Mouse (Mus musculus) midbrain, postnatal 0 days (tissue): Measurements from ENCODE around the gene Fxr1. TPM values are rescaled to one million over a fixed set of nuclear protein-coding genes. Genes with fewer than 3 reads are reported as not detected.

Experiments
- ATAC-seq: fragments of 200-750 bp; cut with Nextera tagmentation; 2 replicates; pipeline ENCODE4 v1.8.0; 2017; ENCODE audit warnings: moderate number of reproducible peaks, mild to moderate bottlenecking, moderate TSS enrichment, moderate library complexity; ENCODE audit not compliant: low FRiP score
- DNase-seq: peaks from one replicate; pipeline ENCODE4 v3.0.0-alpha.2; 2015; ENCODE audit warnings: low spot score
- H3K27ac ChIP-seq: fragments of 300-500 bp; sonication (generic); 2 replicates; pipeline ENCODE4 v1.5.1; 2014; ENCODE audit warnings: low read depth, mild to moderate bottlenecking, low read length, mixed read lengths
- H3K27me3 ChIP-seq: fragments of 300-500 bp; sonication (generic); 2 replicates; pipeline ENCODE4 v1.6.1; 2014; ENCODE audit warnings: low read length, control low read depth, mixed read lengths; ENCODE audit not compliant: insufficient read depth
- H3K36me3 ChIP-seq: fragments of 300-500 bp; sonication (generic); 2 replicates; pipeline ENCODE4 v1.6.1; 2014; ENCODE audit warnings: low read length, control low read depth, mixed read lengths; ENCODE audit not compliant: insufficient read depth
- H3K4me1 ChIP-seq: fragments of 300-500 bp; sonication (generic); 2 replicates; pipeline ENCODE4 v1.6.1; 2014; ENCODE audit warnings: mild to moderate bottlenecking, control low read depth, antibody characterized with exemption, low read length, mixed read lengths; ENCODE audit not compliant: insufficient read depth
- H3K4me2 ChIP-seq: fragments of 300-500 bp; sonication (generic); 2 replicates; pipeline ENCODE4 v1.6.1; 2014; ENCODE audit warnings: low read depth, mild to moderate bottlenecking, low read length, mixed read lengths; ENCODE audit not compliant: poor library complexity, severe bottlenecking
- H3K4me3 ChIP-seq: fragments of 300-500 bp; sonication (generic); 2 replicates; pipeline ENCODE4 v1.5.1; 2014; ENCODE audit warnings: low read depth, mild to moderate bottlenecking, low read length, moderate library complexity
- H3K9ac ChIP-seq: fragments of 300-500 bp; sonication (generic); replicated peaks from 2 replicates; pipeline ENCODE4 v1.6.1; 2014; ENCODE audit warnings: mild to moderate bottlenecking, low read length, moderate library complexity, mixed read lengths; ENCODE audit not compliant: poor library complexity, severe bottlenecking
- H3K9me3 ChIP-seq: fragments of 300-500 bp; sonication (generic); 2 replicates; pipeline ENCODE4 v1.6.1; 2016; ENCODE audit warnings: low read length, control low read depth
- CTCF ChIP-seq: IDR thresholded peaks from 2 replicates; pipeline ENCODE4 v1.5.1; 2016; ENCODE audit warnings: antibody characterized with exemption, mild to moderate bottlenecking
- WGBS: fragments of 180-500 bp; shearing (Covaris S2); extraction: QIAGEN DNeasy Blood & Tissue Kit; methylation state at CpG from one replicate; pipeline ENCODE4 v1.1.7; 2014; 5-methylcytosine and 5-hydroxymethylcytosine counted together
- polyA plus RNA-seq: library from polyadenylated mRNA; unstranded; fragments of >200 nt; fragmentation: Nextera tagmentation; extraction: Ambion mirVana; gene quantifications from 2 replicates; pipeline ENCODE4 v1.2.1, GENCODE M21; 2015
- total RNA-seq: library from RNA; depleted of rRNA; stranded (reverse); fragments of >200 nt; gene quantifications from 2 replicates; pipeline ENCODE4 v1.2.3, GENCODE M21; 2014; rRNA removed

Gene Fxr1
- total RNA-seq = 39.3 and 68.2 TPM in 2 replicates
- polyA plus RNA-seq = 26.1 and 28.1 TPM in 2 replicates

- Histone ChIP-seq H3K4me2 (peak within 1 kb of the TSS; percentile 77), H3K27ac (peak within 1 kb of the TSS; percentile 85), H3K4me1 (peaks cover 7% of the 10 kb centered on the region), H3K27me3 (no peaks in the 10 kb centered on the region), H3K9ac (peak within 1 kb of the TSS; percentile 86), H3K4me3 (peak within 1 kb of the TSS; percentile 97), H3K36me3 (no peaks in the 10 kb centered on the region), H3K9me3 (no peaks in the 10 kb centered on the region)
- DNase-seq (peak; percentile 89), ATAC-seq (peak; percentile 92)
- WGBS = under 1% methylated on average over 73 of the region's 97 CpGs
- no peak for TF ChIP-seq CTCF
Observed at GRCm38 (mm10) chr3:34019540-34020381, at the start of gene Fxr1. TSS of gene Fxr1 (plus strand) at chr3:34019943.

- H3K9ac ChIP-seq = no peak overlapping the region
- H3K9me3 ChIP-seq = no peaks in the 10 kb centered on the region
- no peaks in the 10 kb centered on the region for H3K36me3 ChIP-seq
- TF ChIP-seq CTCF = no peak
- H3K27me3 ChIP-seq = no peaks in the 10 kb centered on the region
- no peaks in the 10 kb centered on the region for H3K4me1 ChIP-seq
- no peak for ATAC-seq
- WGBS = 73% methylated on average over 6 of the region's 6 CpGs
- H3K4me2 ChIP-seq = no peak overlapping the region
- DNase-seq = no peak
- no peak overlapping the region for H3K4me3 ChIP-seq
- H3K27ac ChIP-seq = no peak overlapping the region
Observed at GRCm38 (mm10) chr3:33979395-33979794, 40.3 kb upstream of the Fxr1 start.

GRCm38 (mm10) chr3:33982746-33983145 lies 37.0 kb upstream of the Fxr1 start:
- 91% methylated on average over 5 of the region's 5 CpGs for whole genome bisulfite sequencing
- H3K27me3 ChIP-seq = no peaks in the 10 kb centered on the region
- DNase-seq (no peak), ATAC-seq (no peak)
- no peaks in the 10 kb centered on the region for H3K36me3 ChIP-seq
- no peak overlapping the region for H3K4me3 ChIP-seq
- H3K9me3 ChIP-seq = no peaks in the 10 kb centered on the region
- H3K27ac ChIP-seq = no peak overlapping the region
- TF ChIP-seq CTCF = no peak
- H3K4me2 ChIP-seq = no peak overlapping the region
- no peak overlapping the region for H3K9ac ChIP-seq
- H3K4me1 ChIP-seq = no peaks in the 10 kb centered on the region

GRCm38 (mm10) chr3:33989302-33989701 lies 30.4 kb upstream of the Fxr1 start:
- no peak for TF ChIP-seq CTCF
- H3K9ac ChIP-seq = no peak overlapping the region
- ATAC-seq (no peak), DNase-seq (no peak)
- no peak overlapping the region for H3K27ac ChIP-seq
- no peaks in the 10 kb centered on the region for H3K4me1 ChIP-seq
- H3K4me2 ChIP-seq = no peak overlapping the region
- H3K4me3 ChIP-seq = no peak overlapping the region
- H3K9me3 ChIP-seq = no peaks in the 10 kb centered on the region
- no peaks in the 10 kb centered on the region for H3K36me3 ChIP-seq
- 72% methylated on average over 8 of the region's 8 CpGs for WGBS
- no peaks in the 10 kb centered on the region for H3K27me3 ChIP-seq

- no peak for TF ChIP-seq CTCF
- H3K9ac ChIP-seq = no peak overlapping the region
- 82% methylated on average over 10 of the region's 10 CpGs for WGBS
- ATAC-seq (no peak), DNase-seq (no peak)
- H3K27ac ChIP-seq = no peak overlapping the region
- no peaks in the 10 kb centered on the region for H3K9me3 ChIP-seq
- no peak overlapping the region for H3K4me2 ChIP-seq
- H3K4me1 ChIP-seq = no peaks in the 10 kb centered on the region
- no peaks in the 10 kb centered on the region for H3K27me3 ChIP-seq
- no peak overlapping the region for H3K4me3 ChIP-seq
- no peaks in the 10 kb centered on the region for H3K36me3 ChIP-seq
Observed at GRCm38 (mm10) chr3:33990451-33990850, 29.3 kb upstream of the Fxr1 start.

- DNase-seq (no peak), ATAC-seq (no peak)
- Histone ChIP-seq H3K9ac (no peak overlapping the region), H3K4me3 (no peak overlapping the region), H3K9me3 (no peaks in the 10 kb centered on the region), H3K27me3 (no peaks in the 10 kb centered on the region), H3K36me3 (no peaks in the 10 kb centered on the region), H3K4me1 (no peaks in the 10 kb centered on the region), H3K4me2 (no peak overlapping the region), H3K27ac (no peak overlapping the region)
- 75% methylated on average over 8 of the region's 8 CpGs for WGBS
- no peak for TF ChIP-seq CTCF
Observed at GRCm38 (mm10) chr3:33990921-33991320, 28.8 kb upstream of the Fxr1 start.
